Mouse (Mus musculus): Measurements from ENCODE around the gene Asrgl1.

The Asrgl1 gene

GRCm38 (mm10) chr19:9071456-9072156 is 63.8 kb downstream of the Asrgl1 start:
- DNase-seq (ENCODE audit: low spot score): no peak

DNA sequence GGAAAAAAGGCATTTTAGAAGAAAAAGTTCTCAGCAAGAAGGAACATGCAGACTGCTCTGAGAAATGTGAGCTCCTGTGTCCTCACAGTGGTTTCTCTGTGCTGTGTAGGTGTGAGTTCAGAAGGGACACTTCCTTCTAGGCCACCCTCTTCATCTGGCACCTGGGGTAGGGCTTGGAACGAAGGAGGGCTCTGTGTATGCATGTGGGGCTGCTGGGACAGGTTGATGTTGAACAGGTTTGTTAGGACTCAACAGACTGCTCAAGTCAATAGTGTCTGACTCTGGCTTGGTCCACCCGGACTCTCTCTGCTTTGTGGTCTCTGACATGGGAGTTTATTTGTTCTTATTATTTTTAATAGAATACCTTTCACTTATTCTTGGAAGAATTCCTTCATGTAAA is 65.1 kb downstream of the Asrgl1 start:
- DNase-seq (ENCODE audit: low spot score): no peak

- DNase-seq (ENCODE audit: low spot score): no peak
Observed at GRCm38 (mm10) chr19:9069687-9070307, 65.6 kb downstream of the Asrgl1 start.

DNA sequence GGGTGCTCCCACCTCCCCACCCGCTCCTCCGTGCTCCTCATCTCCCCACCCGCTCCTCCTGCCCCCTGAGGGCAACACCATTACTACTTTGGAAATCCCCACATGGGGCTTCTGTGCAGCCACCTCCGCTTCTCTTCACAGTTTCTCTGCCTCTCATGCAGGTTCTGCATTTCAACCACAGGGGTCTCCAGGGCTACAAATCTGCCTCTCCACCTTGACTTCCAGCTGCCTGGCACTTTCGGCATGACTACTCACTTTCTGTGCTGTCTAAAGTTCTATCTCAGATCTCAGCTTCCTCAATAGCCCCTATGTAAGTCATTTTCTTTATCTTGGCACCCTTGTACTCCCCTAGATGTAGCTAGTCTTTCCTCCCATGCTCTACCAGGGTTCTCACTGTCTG is 68.1 kb downstream of the Asrgl1 start:
- DNase-seq (ENCODE audit: low spot score): no peak

DNA sequence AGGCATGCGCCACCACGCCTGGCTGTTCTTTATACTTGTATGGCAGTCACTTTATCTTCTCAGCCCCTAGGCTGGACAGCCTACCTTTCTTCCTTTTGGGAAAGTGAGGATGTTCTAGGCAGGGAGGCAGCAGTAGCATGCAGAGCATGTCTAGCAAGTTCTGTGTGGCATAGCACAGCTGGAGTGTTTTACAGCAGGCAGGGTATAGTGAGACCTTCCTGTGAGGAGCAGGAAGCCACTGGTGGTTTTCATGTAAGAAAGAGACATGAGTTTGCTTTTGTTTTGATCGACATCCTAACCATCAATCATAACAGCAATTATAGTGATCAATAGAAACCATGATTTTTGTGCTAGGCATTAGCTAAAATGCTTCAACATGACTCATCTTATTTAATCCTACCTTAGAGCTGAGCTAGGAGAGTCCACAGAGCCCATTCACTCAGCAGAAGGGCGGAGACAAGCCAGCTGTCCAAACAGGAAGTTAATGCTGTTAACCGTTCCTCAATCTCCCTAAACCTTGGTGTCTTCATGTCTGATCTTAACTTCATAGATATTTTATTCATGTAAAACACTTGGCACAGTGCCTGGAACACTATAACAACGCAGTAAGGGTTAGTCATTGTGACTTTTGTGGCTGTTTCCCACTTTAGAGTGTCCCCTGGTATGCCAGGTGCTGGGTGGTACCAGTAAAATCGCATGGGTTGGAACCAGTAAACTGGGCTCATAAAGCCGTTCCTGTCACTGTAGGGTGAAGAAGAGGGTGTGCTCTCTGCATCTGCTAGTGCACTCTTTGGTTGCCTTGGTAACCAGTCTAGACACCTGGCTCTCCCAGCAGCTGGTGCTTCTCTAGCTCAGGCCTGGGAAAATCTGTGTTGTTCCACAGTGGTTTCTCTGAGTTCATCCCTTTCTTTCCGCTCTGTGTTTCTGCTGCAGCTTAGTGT is 69.5 kb downstream of the Asrgl1 start:
- no peak for DNase-seq (ENCODE audit: low spot score)

DNA sequence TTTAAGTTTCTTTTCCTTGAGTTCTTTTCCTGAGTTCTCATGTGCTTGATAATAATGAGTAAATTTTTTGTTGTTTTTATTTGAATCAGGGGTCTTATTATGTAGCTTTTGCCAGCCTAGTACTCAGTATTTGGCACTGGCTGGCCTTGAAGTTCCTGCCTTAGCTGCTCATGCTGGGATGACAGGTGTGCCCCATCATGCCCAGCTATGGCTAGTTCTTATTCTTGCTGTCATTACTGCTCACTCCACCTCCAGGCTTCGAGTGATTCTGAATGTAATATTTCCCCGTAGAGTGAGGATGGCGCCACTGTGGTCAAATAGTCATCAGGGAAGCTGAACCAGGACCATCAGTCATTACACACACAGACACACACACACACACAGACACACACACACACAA is 71.6 kb downstream of the Asrgl1 start:
- DNase-seq (ENCODE audit: low spot score): no peak

- DNase-seq (ENCODE audit: low spot score): no peak
Observed at GRCm38 (mm10) chr19:9062822-9063221, 72.6 kb downstream of the Asrgl1 start.

DNA sequence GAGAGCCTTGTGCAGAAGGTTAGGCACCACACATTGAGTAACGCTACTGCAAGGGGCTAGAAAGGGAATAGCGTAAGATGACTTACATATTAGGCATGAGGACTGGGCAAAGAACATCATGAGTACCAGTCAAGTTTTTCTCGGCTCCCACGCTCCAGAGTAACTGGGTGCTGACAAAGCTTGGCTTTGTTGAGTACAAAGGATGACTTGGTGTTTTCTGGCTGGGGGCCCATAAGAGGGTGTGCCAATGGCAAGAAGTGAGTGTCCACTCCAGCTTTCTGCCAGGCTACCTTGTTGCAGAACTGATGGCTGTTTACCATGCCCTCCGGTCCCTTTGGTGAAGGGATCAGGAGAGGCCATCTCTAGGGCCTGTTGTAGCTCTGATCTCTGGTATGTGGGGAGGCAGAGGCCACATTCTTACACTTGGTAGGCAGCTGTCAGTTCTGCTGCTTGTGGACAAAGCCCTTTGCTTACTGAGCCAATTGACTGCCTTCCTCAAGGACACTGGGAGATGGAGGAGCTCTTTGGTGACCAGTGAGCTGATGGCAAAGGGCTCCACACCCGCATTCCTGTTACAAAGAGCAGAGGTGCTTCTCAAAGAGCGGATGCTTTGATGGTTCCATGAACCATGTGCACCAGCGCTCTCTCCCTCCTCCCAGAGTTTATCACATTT is 74.1 kb downstream of the Asrgl1 start:
- no peak for DNase-seq (ENCODE audit: low spot score)

- DNase-seq (ENCODE audit: low spot score): no peak
Observed at GRCm38 (mm10) chr19:9060103-9060502, 75.3 kb downstream of the Asrgl1 start.
